Mouse (Mus musculus) neural tube, embryonic 12.5 days (tissue): Measurements from ENCODE around the gene Slc6a20a. TPM values are rescaled to one million over a fixed set of nuclear protein-coding genes. Genes with fewer than 3 reads are reported as not detected.

ENCODE experiments used
- ATAC-seq: fragments of 200-750 bp; cut with Nextera tagmentation; 2 replicates; pipeline ENCODE4 v1.8.0; 2017; ENCODE audit warnings: low read depth, mild to moderate bottlenecking, moderate TSS enrichment, moderate library complexity; ENCODE audit not compliant: low FRiP score
- H3K27ac ChIP-seq: fragments of 300-500 bp; sonication (generic); 2 replicates; pipeline ENCODE4 v1.5.1; 2016
- H3K27me3 ChIP-seq: fragments of 300-500 bp; sonication (generic); replicated peaks from 2 replicates; pipeline ENCODE4 v1.6.1; 2016; ENCODE audit warnings: mild to moderate bottlenecking
- H3K36me3 ChIP-seq: fragments of 300-500 bp; sonication (generic); 2 replicates; pipeline ENCODE4 v1.6.1; 2016; ENCODE audit warnings: mild to moderate bottlenecking
- H3K4me1 ChIP-seq: fragments of 300-500 bp; sonication (generic); 2 replicates; pipeline ENCODE4 v1.6.1; 2016
- H3K4me2 ChIP-seq: fragments of 300-500 bp; sonication (generic); replicated peaks from 2 replicates; pipeline ENCODE4 v1.6.1; 2016; ENCODE audit warnings: mild to moderate bottlenecking
- H3K4me3 ChIP-seq: fragments of 300-500 bp; sonication (generic); 2 replicates; pipeline ENCODE4 v1.5.1; 2016
- H3K9ac ChIP-seq: fragments of 300-500 bp; sonication (generic); 2 replicates; pipeline ENCODE4 v1.6.1; 2016; ENCODE audit warnings: mild to moderate bottlenecking
- H3K9me3 ChIP-seq: fragments of 300-500 bp; sonication (generic); 2 replicates; pipeline ENCODE4 v1.6.1; 2016; ENCODE audit warnings: mild to moderate bottlenecking
- WGBS: fragments of 180-500 bp; shearing (Covaris S2); methylation state at CpG from one replicate; pipeline ENCODE4 v1.1.7; 2016; 5-methylcytosine and 5-hydroxymethylcytosine counted together
- polyA plus RNA-seq: library from polyadenylated mRNA; unstranded; fragments of >200 nt; fragmentation: Nextera tagmentation; extraction: Ambion mirVana; gene quantifications from 2 replicates; pipeline ENCODE4 v1.2.1, GENCODE M21; 2016

Gene Slc6a20a
- polyA plus RNA-seq, 1 experiment from 2014 or later, result 1.3 TPM

GRCm38 (mm10) chr9:123631666-123632065 is 47.0 kb downstream of the Slc6a20a start:
- H3K36me3 ChIP-seq, result no peaks in the 10 kb centered on the region
- no peak for ATAC-seq
- no peaks in the 10 kb centered on the region for H3K27me3 ChIP-seq
- no peaks in the 10 kb centered on the region for H3K4me1 ChIP-seq
- no peak overlapping the region for H3K4me2 ChIP-seq
- no peak overlapping the region for H3K4me3 ChIP-seq
- no peak overlapping the region for H3K27ac ChIP-seq
- 88% methylated on average over 3 of the region's 3 CpGs for WGBS
- H3K9me3 ChIP-seq, result no peaks in the 10 kb centered on the region
- H3K9ac ChIP-seq, result no peak overlapping the region

GRCm38 (mm10) chr9:123625821-123626220 is 52.9 kb downstream of the Slc6a20a start:
- Histone ChIP-seq H3K27ac (no peak overlapping the region), H3K4me2 (no peak overlapping the region), H3K4me3 (no peak overlapping the region), H3K4me1 (no peaks in the 10 kb centered on the region), H3K9ac (no peak overlapping the region), H3K36me3 (no peaks in the 10 kb centered on the region), H3K27me3 (no peaks in the 10 kb centered on the region), H3K9me3 (no peaks in the 10 kb centered on the region)
- 93% methylated on average over 11 of the region's 11 CpGs for WGBS
- ATAC-seq, result no peak

- Histone ChIP-seq H3K9me3 (no peaks in the 10 kb centered on the region), H3K4me1 (no peaks in the 10 kb centered on the region), H3K9ac (no peak overlapping the region), H3K4me3 (no peak overlapping the region), H3K27me3 (no peaks in the 10 kb centered on the region), H3K4me2 (no peak overlapping the region), H3K27ac (no peak overlapping the region), H3K36me3 (no peaks in the 10 kb centered on the region)
- 88% methylated on average over 2 of the region's 2 CpGs for WGBS
- no peak for ATAC-seq
These were observed 53.9 kb downstream of the Slc6a20a start for GRCm38 (mm10) chr9:123624741-123625140.

- Histone ChIP-seq H3K9me3 (no peaks in the 10 kb centered on the region), H3K36me3 (no peaks in the 10 kb centered on the region), H3K27me3 (no peaks in the 10 kb centered on the region), H3K4me1 (no peaks in the 10 kb centered on the region), H3K9ac (no peak overlapping the region), H3K4me2 (no peak overlapping the region), H3K27ac (no peak overlapping the region), H3K4me3 (no peak overlapping the region)
- ATAC-seq, result no peak
- 79% methylated on average over 5 of the region's 5 CpGs for WGBS
These were observed 58.2 kb downstream of the Slc6a20a start for GRCm38 (mm10) chr9:123620311-123621098.

- Histone ChIP-seq H3K27ac (no peak overlapping the region), H3K4me2 (no peak overlapping the region), H3K36me3 (no peaks in the 10 kb centered on the region), H3K9ac (no peak overlapping the region), H3K27me3 (no peaks in the 10 kb centered on the region), H3K4me3 (no peak overlapping the region), H3K9me3 (no peaks in the 10 kb centered on the region), H3K4me1 (no peaks in the 10 kb centered on the region)
- ATAC-seq, result no peak
- WGBS, result 84% methylated on average over 1 of the region's 1 CpGs
These were observed 77.2 kb downstream of the Slc6a20a start for GRCm38 (mm10) chr9:123601529-123601928.

- Histone ChIP-seq H3K27ac (no peak overlapping the region), H3K4me2 (no peak overlapping the region), H3K4me1 (no peaks in the 10 kb centered on the region), H3K27me3 (no peaks in the 10 kb centered on the region), H3K4me3 (no peak overlapping the region), H3K9me3 (no peaks in the 10 kb centered on the region), H3K36me3 (peaks cover 15% of the 10 kb centered on the region), H3K9ac (no peak overlapping the region)
- ATAC-seq, result no peak
- 99% methylated on average over 2 of the region's 2 CpGs for WGBS
These were observed 81.3 kb downstream of the Slc6a20a start for GRCm38 (mm10) chr9:123597376-123597775.

GRCm38 (mm10) chr9:123596910-123597309 is 81.8 kb downstream of the Slc6a20a start:
- WGBS, result 100% methylated on average over 2 of the region's 2 CpGs
- Histone ChIP-seq H3K27me3 (no peaks in the 10 kb centered on the region), H3K4me2 (no peak overlapping the region), H3K4me1 (no peaks in the 10 kb centered on the region), H3K36me3 (peaks cover 15% of the 10 kb centered on the region), H3K9me3 (no peaks in the 10 kb centered on the region), H3K9ac (no peak overlapping the region), H3K27ac (no peak overlapping the region), H3K4me3 (no peak overlapping the region)
- no peak for ATAC-seq

- peaks cover 15% of the 10 kb centered on the region for H3K36me3 ChIP-seq
- WGBS, result 94% methylated on average over 4 of the region's 4 CpGs
- H3K4me3 ChIP-seq, result no peak overlapping the region
- no peaks in the 10 kb centered on the region for H3K9me3 ChIP-seq
- no peak overlapping the region for H3K4me2 ChIP-seq
- H3K27me3 ChIP-seq, result no peaks in the 10 kb centered on the region
- H3K9ac ChIP-seq, result no peak overlapping the region
- ATAC-seq, result no peak
- no peaks in the 10 kb centered on the region for H3K4me1 ChIP-seq
- H3K27ac ChIP-seq, result no peak overlapping the region
These were observed 83.5 kb downstream of the Slc6a20a start for GRCm38 (mm10) chr9:123595194-123595593.

GRCm38 (mm10) chr9:123589240-123589910 is 89.3 kb downstream of the Slc6a20a start:
- Histone ChIP-seq H3K4me2 (no peak overlapping the region), H3K4me1 (no peaks in the 10 kb centered on the region), H3K9ac (no peak overlapping the region), H3K4me3 (no peak overlapping the region), H3K9me3 (no peaks in the 10 kb centered on the region), H3K27ac (no peak overlapping the region), H3K36me3 (peaks cover 26% of the 10 kb centered on the region), H3K27me3 (no peaks in the 10 kb centered on the region)
- ATAC-seq, result no peak
- WGBS, result 87% methylated on average over 7 of the region's 7 CpGs

Other genes with a start within 250 kb of the Slc6a20a start
- gene Limd1, start 200.2 kb downstream of the Slc6a20a start, polyA plus RNA-seq, result 35.6 and 37.3 TPM in 2 replicates
- 48.8 and 49.9 TPM in 2 replicates for gene Sacm1l, start 149.1 kb downstream of the Slc6a20a start, polyA plus RNA-seq
- gene Slc6a20b, start 46.3 kb downstream of the Slc6a20a start, polyA plus RNA-seq, result 0.22 and 0.24 TPM in 2 replicates
- 0.08 and 0.15 TPM in 2 replicates for gene Ccr9, start 446 bp downstream of the Slc6a20a start, polyA plus RNA-seq
- gene Lztfl1, start 38.8 kb upstream of the Slc6a20a start, polyA plus RNA-seq, result 49.9 and 54.9 TPM in 2 replicates
- gene Cxcr6, start 127.6 kb upstream of the Slc6a20a start, polyA plus RNA-seq, result 0.20 TPM in 1 of 2 replicates, not detected in the other
- gene Fyco1, start 173.0 kb upstream of the Slc6a20a start, polyA plus RNA-seq, result 9.1 and 9.6 TPM in 2 replicates
- gene Xcr1, start 183.1 kb upstream of the Slc6a20a start, polyA plus RNA-seq, result not detected in 2 replicates